Mouse (Mus musculus) MEL (cell line): Measurements from ENCODE around the gene Mtor. TPM values are rescaled to one million over a fixed set of nuclear protein-coding genes. Genes with fewer than 3 reads are reported as not detected.

Experiments used
- DNase-seq: peaks from one replicate; pipeline ENCODE4 v3.0.0; 2011; ENCODE audit warnings: low read depth, low spot score
- H3K27ac ChIP-seq: 2 replicates; pipeline ENCODE4 v1.5.1; 2012; ENCODE audit warnings: low read depth, mild to moderate bottlenecking, control low read depth, low read length, moderate library complexity; ENCODE audit not compliant: control insufficient read depth
- H3K27me3 ChIP-seq, 2 experiments: fragments of 150-350 bp in 1 of 2; sonication (generic) in 1 of 2; 2 replicates each; pipeline ENCODE4 v1.6.1; 2012; ENCODE audit warnings: low read length in 2 of 2, mild to moderate bottlenecking in 2 of 2, improper control_type of control experiment in 1 of 2, moderate library complexity in 1 of 2; ENCODE audit not compliant: insufficient read depth in 2 of 2, control insufficient read depth in 1 of 2
- H3K36me3 ChIP-seq, 2 experiments: 2 replicates each; pipeline ENCODE4 v1.6.1; 2012 to 2014; ENCODE audit warnings: low read length in 2 of 2, improper control_type of control experiment in 1 of 2, inconsistent platforms in 1 of 2, mild to moderate bottlenecking in 1 of 2; ENCODE audit not compliant: insufficient read depth in 2 of 2, control insufficient read depth in 1 of 2
- H3K4me1 ChIP-seq, 2 experiments: fragments of 150-350 bp in 1 of 2; sonication (generic) in 1 of 2; 2 replicates each; pipeline ENCODE4 v1.6.1; 2012; ENCODE audit warnings: low read length in 2 of 2, improper control_type of control experiment in 1 of 2, mild to moderate bottlenecking in 1 of 2; ENCODE audit not compliant: insufficient read depth in 2 of 2, control insufficient read depth in 1 of 2
- H3K4me3 ChIP-seq, 2 experiments: fragments of 150-350 bp in 1 of 2; sonication (generic) in 1 of 2; 2 replicates each; pipeline ENCODE4 v1.5.1; 2012; ENCODE audit warnings: low read depth in 2 of 2, low read length in 2 of 2, mild to moderate bottlenecking in 2 of 2, moderate library complexity in 2 of 2, control low read depth in 1 of 2, improper control_type of control experiment in 1 of 2; ENCODE audit not compliant: control insufficient read depth in 1 of 2, insufficient read depth in 1 of 2
- H3K79me2 ChIP-seq: 2 replicates; pipeline ENCODE4 v1.6.1; 2012; ENCODE audit warnings: mild to moderate bottlenecking, low read length, moderate library complexity; ENCODE audit not compliant: control insufficient read depth, poor library complexity, insufficient read depth
- H3K9ac ChIP-seq: 2 replicates; pipeline ENCODE4 v1.6.1; 2012; ENCODE audit warnings: low read depth, mild to moderate bottlenecking, control low read depth, low read length, moderate library complexity; ENCODE audit not compliant: control insufficient read depth, poor library complexity, severe bottlenecking
- H3K9me3 ChIP-seq: fragments of 150-350 bp; sonication (generic); replicated peaks from 2 replicates; pipeline ENCODE4 v1.6.1; 2012; ENCODE audit warnings: mild to moderate bottlenecking, low read length, improper control_type of control experiment, moderate library complexity; ENCODE audit not compliant: insufficient read depth
- BHLHE40 ChIP-seq: IDR thresholded peaks from 2 replicates; pipeline ENCODE4 v1.6.1; 2012; ENCODE audit warnings: low read depth, mild to moderate bottlenecking, inconsistent platforms, low read length, improper control_type of control experiment, borderline replicate concordance
- CHD1 ChIP-seq: IDR thresholded peaks from 2 replicates; pipeline ENCODE4 v1.6.1; 2012; ENCODE audit warnings: low read depth, mild to moderate bottlenecking, inconsistent platforms, low read length, improper control_type of control experiment
- CHD2 ChIP-seq: IDR thresholded peaks from 2 replicates; pipeline ENCODE4 v1.6.1; 2011; ENCODE audit warnings: low read length, improper control_type of control experiment
- CTCF ChIP-seq, 3 experiments: IDR thresholded peaks in 2 of 3; conservative IDR thresholded peaks in 1 of 3; 2 replicates each; pipeline ENCODE4 v1.5.1; 2011 to 2012; ENCODE audit warnings: low read length in 3 of 3, low read depth in 2 of 3, mild to moderate bottlenecking in 2 of 3, improper control_type of control experiment in 1 of 3, inconsistent platforms in 1 of 3, mixed read lengths in 1 of 3, moderate library complexity in 1 of 3; ENCODE audit not compliant: control insufficient read depth in 1 of 3, insufficient read depth in 1 of 3, poor library complexity in 1 of 3, severe bottlenecking in 1 of 3
- E2F4 ChIP-seq: IDR thresholded peaks from 2 replicates; pipeline ENCODE4 v1.6.1; 2011; ENCODE audit warnings: low read depth, low read length, improper control_type of control experiment, borderline replicate concordance
- ELF1 ChIP-seq: IDR thresholded peaks from 2 replicates; pipeline ENCODE4 v1.6.1; 2014; ENCODE audit warnings: low read depth, mild to moderate bottlenecking, inconsistent platforms, low read length, improper control_type of control experiment, moderate library complexity
- EP300 ChIP-seq, 2 experiments: IDR thresholded peaks; 2 replicates each; pipeline ENCODE4 v1.6.1; 2011; ENCODE audit warnings: improper control_type of control experiment in 2 of 2, low read length in 2 of 2, low read depth in 1 of 2, mild to moderate bottlenecking in 1 of 2
- ETS1 ChIP-seq: IDR thresholded peaks from 2 replicates; pipeline ENCODE4 v1.6.1; 2012; ENCODE audit warnings: low read depth, mild to moderate bottlenecking, inconsistent platforms, low read length, improper control_type of control experiment, moderate library complexity
- GABPA ChIP-seq: IDR thresholded peaks from 2 replicates; pipeline ENCODE4 v1.6.1; 2012; ENCODE audit warnings: low read depth, mild to moderate bottlenecking, inconsistent platforms, low read length, improper control_type of control experiment, moderate library complexity
- GATA1 ChIP-seq: IDR thresholded peaks from 2 replicates; pipeline ENCODE4 v1.6.1; 2011; ENCODE audit warnings: low read depth, low read length, improper control_type of control experiment
- HCFC1 ChIP-seq: IDR thresholded peaks from 2 replicates; pipeline ENCODE4 v1.6.1; 2012; ENCODE audit warnings: low read depth, mild to moderate bottlenecking, inconsistent platforms, low read length, improper control_type of control experiment, moderate library complexity
- JUND ChIP-seq: IDR thresholded peaks from 2 replicates; pipeline ENCODE4 v1.6.1; 2011; ENCODE audit warnings: low read depth, mild to moderate bottlenecking, improper control_type of control experiment, low read length
- KAT2A ChIP-seq: conservative IDR thresholded peaks from 2 replicates; pipeline ENCODE4 v1.6.1; 2012; ENCODE audit warnings: low read depth, low read length, improper control_type of control experiment, inconsistent platforms
- MAFK ChIP-seq: IDR thresholded peaks from 2 replicates; pipeline ENCODE4 v1.6.1; 2011; ENCODE audit warnings: low read depth, mild to moderate bottlenecking, low read length, improper control_type of control experiment, borderline replicate concordance
- MAX ChIP-seq: IDR thresholded peaks from 2 replicates; pipeline ENCODE4 v1.6.1; 2011; ENCODE audit warnings: low read length, improper control_type of control experiment
- MEF2A ChIP-seq: IDR thresholded peaks from 2 replicates; pipeline ENCODE4 v1.6.1; 2014; ENCODE audit warnings: low read depth, mild to moderate bottlenecking, inconsistent platforms, low read length, improper control_type of control experiment; ENCODE audit not compliant: poor library complexity, insufficient replicate concordance, severe bottlenecking; ENCODE audit errors: extremely low read depth
- MXI1 ChIP-seq: IDR thresholded peaks from 2 replicates; pipeline ENCODE4 v1.6.1; 2011; ENCODE audit warnings: mild to moderate bottlenecking, low read depth, low read length, improper control_type of control experiment
- MYB ChIP-seq: IDR thresholded peaks from 2 replicates; pipeline ENCODE4 v1.6.1; 2011; ENCODE audit warnings: mild to moderate bottlenecking, low read depth, low read length, improper control_type of control experiment
- MYC ChIP-seq: IDR thresholded peaks from 2 replicates; pipeline ENCODE4 v1.6.1; 2011; ENCODE audit warnings: low read depth, mild to moderate bottlenecking, low read length, improper control_type of control experiment, moderate library complexity
- NELFE ChIP-seq: IDR thresholded peaks from 2 replicates; pipeline ENCODE4 v1.6.1; 2011; ENCODE audit warnings: low read depth, low read length, improper control_type of control experiment
- NRF1 ChIP-seq: IDR thresholded peaks from 2 replicates; pipeline ENCODE4 v1.6.1; 2014; ENCODE audit warnings: low read depth, mild to moderate bottlenecking, inconsistent platforms, low read length, improper control_type of control experiment, moderate library complexity; ENCODE audit not compliant: poor library complexity, insufficient read depth, severe bottlenecking
- POLR2A ChIP-seq, 2 experiments: IDR thresholded peaks; 2 replicates each; pipeline ENCODE4 v1.6.1; 2011 to 2012; ENCODE audit warnings: low read length in 2 of 2, mild to moderate bottlenecking in 2 of 2, control low read depth in 1 of 2, improper control_type of control experiment in 1 of 2, low read depth in 1 of 2, moderate library complexity in 1 of 2; ENCODE audit not compliant: control insufficient read depth in 1 of 2, insufficient read depth in 1 of 2, poor library complexity in 1 of 2
- POLR2AphosphoS2 ChIP-seq: IDR thresholded peaks from 2 replicates; pipeline ENCODE4 v1.6.1; 2011; ENCODE audit warnings: low read length, improper control_type of control experiment
- POLR2AphosphoS5 ChIP-seq: IDR thresholded peaks from 2 replicates; pipeline ENCODE4 v1.6.1; 2012; ENCODE audit warnings: low read depth, borderline replicate concordance, mild to moderate bottlenecking, inconsistent platforms, low read length, moderate library complexity, mixed read lengths
- RAD21 ChIP-seq: IDR thresholded peaks from 2 replicates; pipeline ENCODE4 v1.6.1; 2011; ENCODE audit warnings: mild to moderate bottlenecking, low read depth, low read length, improper control_type of control experiment
- RCOR1 ChIP-seq: IDR thresholded peaks from 2 replicates; pipeline ENCODE4 v1.6.1; 2012; ENCODE audit warnings: low read depth, mild to moderate bottlenecking, inconsistent platforms, low read length, improper control_type of control experiment
- SIN3A ChIP-seq: IDR thresholded peaks from 2 replicates; pipeline ENCODE4 v1.6.1; 2012; ENCODE audit warnings: low read length, improper control_type of control experiment, inconsistent platforms
- SMC3 ChIP-seq: IDR thresholded peaks from 2 replicates; pipeline ENCODE4 v1.6.1; 2011; ENCODE audit warnings: low read depth, low read length, improper control_type of control experiment
- TAL1 ChIP-seq: IDR thresholded peaks from 2 replicates; pipeline ENCODE4 v1.6.1; 2012; ENCODE audit warnings: mild to moderate bottlenecking, inconsistent platforms, low read length, moderate library complexity, mixed read lengths
- TCF12 ChIP-seq: IDR thresholded peaks from 2 replicates; pipeline ENCODE4 v1.6.1; 2014; ENCODE audit warnings: low read depth, mild to moderate bottlenecking, inconsistent platforms, low read length, improper control_type of control experiment, moderate library complexity
- UBTF ChIP-seq: IDR thresholded peaks from 2 replicates; pipeline ENCODE4 v1.6.1; 2012; ENCODE audit warnings: low read depth, mild to moderate bottlenecking, inconsistent platforms, low read length, improper control_type of control experiment, moderate library complexity, borderline replicate concordance; ENCODE audit not compliant: insufficient read depth
- USF1 ChIP-seq: IDR thresholded peaks from 2 replicates; pipeline ENCODE4 v1.6.1; 2014; ENCODE audit warnings: low read depth, mild to moderate bottlenecking, inconsistent platforms, low read length, improper control_type of control experiment, moderate library complexity
- ZC3H11A ChIP-seq: IDR thresholded peaks from 2 replicates; pipeline ENCODE4 v1.6.1; 2012; ENCODE audit warnings: low read depth, mild to moderate bottlenecking, inconsistent platforms, low read length, improper control_type of control experiment
- ZKSCAN1 ChIP-seq: IDR thresholded peaks from 2 replicates; pipeline ENCODE4 v1.6.1; 2012; ENCODE audit warnings: low read depth, mild to moderate bottlenecking, inconsistent platforms, low read length, improper control_type of control experiment, moderate library complexity
- ZMIZ1 ChIP-seq: IDR thresholded peaks from 2 replicates; pipeline ENCODE4 v1.6.1; 2012; ENCODE audit warnings: low read depth, mild to moderate bottlenecking, inconsistent platforms, low read length, improper control_type of control experiment, moderate library complexity
- ZNF384 ChIP-seq: IDR thresholded peaks from 2 replicates; pipeline ENCODE4 v1.6.1; 2012; ENCODE audit warnings: low read depth, mild to moderate bottlenecking, inconsistent platforms, low read length, improper control_type of control experiment
- polyA plus RNA-seq, 2 experiments: library from polyadenylated mRNA; stranded (reverse) in 1 of 2; unstranded in 1 of 2; fragments of >175 nt in 1 of 2; fragments of >200 nt in 1 of 2; gene quantifications; 2 replicates each; pipeline versions ENCODE4 v1.2.1 to v1.2.4; 2012; ENCODE audit warnings: low replicate concordance in 2 of 2, low read depth in 1 of 2; ENCODE audit not compliant: insufficient read length in 2 of 2, insufficient read depth in 1 of 2, missing spikeins in 1 of 2
- total RNA-seq: library from RNA; depleted of rRNA; stranded (reverse); fragments of 300-350 nt; gene quantifications from 2 replicates; pipeline ENCODE4 v1.2.3, GENCODE M21; 2012

Mtor gene
- total and polyA plus RNA-seq, 3 experiments = 23.9 to 35.2 TPM; not detected in 1

DNA sequence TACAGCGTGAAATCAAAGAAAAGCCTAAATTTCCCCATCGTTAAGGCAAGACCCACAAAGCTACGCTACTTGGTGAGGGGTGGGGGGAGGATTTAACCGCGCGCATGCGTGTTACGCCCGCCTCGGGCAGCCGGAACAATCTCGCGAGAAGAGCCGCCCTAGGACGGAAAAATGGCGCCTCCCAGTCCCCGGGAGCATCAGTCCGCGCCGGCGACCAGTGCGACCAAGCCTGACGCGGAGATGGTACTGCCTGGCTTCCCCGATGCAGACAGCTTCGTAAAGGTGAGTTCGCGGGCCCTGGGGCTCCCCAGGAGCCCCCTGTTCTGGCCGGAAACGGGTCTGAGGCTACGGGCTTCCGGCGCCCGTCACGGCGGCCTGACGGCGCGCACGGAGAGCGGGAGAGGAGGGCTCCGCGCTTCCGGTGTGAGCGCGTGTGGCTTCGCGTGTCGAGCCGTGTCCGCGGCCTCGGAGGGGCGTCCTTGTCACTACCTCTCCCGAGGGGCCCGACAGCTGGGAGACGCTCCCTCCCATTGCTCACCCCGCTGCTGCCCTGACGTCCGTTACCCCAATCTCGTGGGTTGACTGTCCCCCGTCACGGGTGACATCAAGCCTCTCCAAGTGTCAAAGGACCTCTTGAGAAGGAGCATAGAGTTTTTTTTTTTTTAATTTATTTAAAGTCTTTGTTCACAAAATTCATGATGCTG lies 110.0 kb downstream of the Mtor start, which contains the start of gene Exosc10:
Gene Exosc10 (plus strand): TSS at position 133 of the 704 bp plus-strand sequence.
- peak; percentile 88 for DNase-seq
- peak; percentile 92 for TF ChIP-seq CHD2
- no peak for TF ChIP-seq EP300 (IDR thresholded peaks at IDR 0.05; ENCODE audit: low read depth in 1 of 2, low read length in 2 of 2)
- no peak for TF ChIP-seq RAD21
- TF ChIP-seq E2F4 = peak; percentile 58; the same call in 1 of the 2 replicates
- no peak for TF ChIP-seq POLR2AphosphoS2
- TF ChIP-seq GATA1 = no peak
- TF ChIP-seq CHD1 = no peak
- TF ChIP-seq NRF1 = peak; percentile 74
- TF ChIP-seq SMC3 = no peak
- TF ChIP-seq MEF2A = no peak
- TF ChIP-seq BHLHE40 = no peak
- TF ChIP-seq ZMIZ1 = no peak
- no peak for TF ChIP-seq MAFK
- no peak for TF ChIP-seq UBTF
- TF ChIP-seq MXI1 = peak; percentile 48; the same call in 1 of the 2 replicates
- no peak; the same call in 1 of the 2 replicates for TF ChIP-seq SIN3A
- no peak for TF ChIP-seq USF1
- no peak for TF ChIP-seq JUND
- TF ChIP-seq NELFE = peak; percentile 47; the same call in 1 of the 2 replicates
- TF ChIP-seq MYB = no peak
- TF ChIP-seq POLR2A (IDR thresholded peaks at IDR 0.05; ENCODE audit: control insufficient read depth in 1 of 2, insufficient read depth in 1 of 2, low read depth in 1 of 2, low read length in 2 of 2, poor library complexity in 1 of 2) = peak; percentile 48 to 79; a peak in 3 of 4 replicates
- 0 out of 2 replicates have a peak, but pooled peaks have one; percentile 39 for TF ChIP-seq ETS1
- TF ChIP-seq TCF12 = peak; percentile 43; the same call in 1 of the 2 replicates
- no peak for TF ChIP-seq GABPA
- TF ChIP-seq ZC3H11A = no peak
- TF ChIP-seq HCFC1 = peak; percentile 78
- no peak for TF ChIP-seq RCOR1
- TF ChIP-seq TAL1 = no peak
- TF ChIP-seq KAT2A = no peak
- no peak for TF ChIP-seq ZKSCAN1
- TF ChIP-seq ELF1 = no peak; the same call in 1 of the 2 replicates
- no peak for TF ChIP-seq POLR2AphosphoS5
- TF ChIP-seq CTCF (IDR thresholded peaks at IDR 0.05 in 2 of 3, conservative IDR thresholded peaks at IDR 0.05 in 1 of 3; ENCODE audit: control insufficient read depth in 1 of 3, insufficient read depth in 1 of 3, low read depth in 2 of 3, low read length in 3 of 3, poor library complexity in 1 of 3, severe bottlenecking in 1 of 3) = no peak
- TF ChIP-seq ZNF384 = no peak
- peak; percentile 81; the same call in 1 of the 2 replicates for TF ChIP-seq MYC
- TF ChIP-seq MAX = peak; percentile 97

More for the DNA sequence above, 110.0 kb downstream of the Mtor start, which contains the start of gene Exosc10:
- Histone ChIP-seq H3K9ac (peak within 1 kb of the TSS; percentile 96), H3K27ac (peak within 1 kb of the TSS; percentile 88), H3K27me3 (no peaks in the 10 kb centered on the region), H3K79me2 (peaks cover 8% of the 10 kb centered on the region), H3K36me3 (peaks cover 8 to 11% of the 10 kb centered on the region in 2 experiments), H3K4me1 (peaks cover 0 to 9% of the 10 kb centered on the region in 2 experiments; a peak in 2 of 4 replicates), H3K4me3 (peak within 1 kb of the TSS; percentile 63 to 83), H3K9me3 (no peaks in the 10 kb centered on the region)
